ENCODE assay signal across 8 mouse cellular contexts in the genomic region with DNA sequence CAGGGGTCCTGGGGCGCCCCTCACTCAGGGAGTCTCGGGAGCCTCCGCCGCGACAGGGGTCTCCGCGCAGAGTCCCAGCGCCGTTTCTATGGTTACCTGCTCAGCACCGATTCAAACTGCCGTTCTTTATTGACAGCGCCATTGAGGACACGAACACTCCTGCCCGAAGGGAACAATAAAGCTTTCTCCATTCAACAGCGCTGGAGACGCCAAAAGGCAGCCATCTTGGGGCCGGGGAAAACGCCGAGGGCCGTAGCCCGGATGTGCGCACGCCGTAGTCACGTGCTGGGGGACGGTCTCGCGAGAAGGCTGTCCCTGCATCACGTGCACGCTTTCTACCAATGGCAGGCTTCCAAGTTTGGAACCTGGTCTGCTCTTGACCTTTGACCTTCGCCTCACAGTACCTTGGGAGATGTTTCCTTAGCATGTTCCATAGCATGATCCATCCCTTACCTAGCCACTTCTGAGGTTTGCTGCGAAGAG. TPM values are rescaled to one million over a fixed set of nuclear protein-coding genes. Genes with fewer than 3 reads are reported as not detected.
DNase-seq lines count a peak whose midpoint lies in the region; ATAC-seq and TF ChIP-seq lines count a peak whose summit lies in the region.

A gene (minus strand): TSS at position 252 of the 483 bp plus-strand sequence.

- no peak for TF ChIP-seq CTCF in Patski (IDR thresholded peaks at IDR 0.05)

- peaks cover 24% of the 10 kb centered on the region for H3K4me1 ChIP-seq in hindbrain, embryonic 13.5 days (replicated peaks)

- POLR2A ChIA-PET in Patski (lab: Charles Lee) = interaction anchor here (0.7 kb wide), 1 partner anchor 384 kb away, joined by 3 read pairs; no protein-coding TSS in a partner anchor

- H3K27me3 ChIP-seq in Patski = no peaks in the 10 kb centered on the region
- H3K27me3 ChIP-seq in hindbrain, embryonic 13.5 days = peaks cover 39% of the 10 kb centered on the region

- H3K9ac ChIP-seq in hindbrain, embryonic 13.5 days = peak within 1 kb of the TSS; percentile 82

- H3K9me3 ChIP-seq in hindbrain, embryonic 13.5 days = no peaks in the 10 kb centered on the region

- H3K27ac ChIP-seq in hindbrain, embryonic 13.5 days = peak within 1 kb of the TSS; percentile 94

- H3K36me3 ChIP-seq in hindbrain, embryonic 13.5 days = no peaks in the 10 kb centered on the region

- peak within 1 kb of the TSS; percentile 79 for H3K4me2 ChIP-seq in hindbrain, embryonic 13.5 days

- in situ Hi-C loops in Patski (cut with MboI; ENCODE audit: low pct_unique_long_range_greater_than_20kb) = no loop called here

- H3K4me3 ChIP-seq in hindbrain, embryonic 13.5 days = peak within 1 kb of the TSS; percentile 85

- ATAC-seq in Patski = peak; percentile 44
- peak; percentile 97 for ATAC-seq in hindbrain, embryonic 13.5 days (ENCODE audit: low FRiP score)

- 2% methylated on average over 32 of the region's 32 CpGs for WGBS in hindbrain, embryonic 13.5 days

- CTCF ChIA-PET in Patski (lab: Charles Lee) = interaction anchor here (1.9 kb wide), 1 partner anchor 19 kb away, joined by 5 read pairs; no protein-coding TSS in a partner anchor

- DNase-seq in Patski (ENCODE audit: low read depth, low spot score) = peak; percentile 50
- peak; percentile 97 for DNase-seq in cerebellum, postnatal 14 days
- DNase-seq in frontal cortex, postnatal 14 days (ENCODE audit: low spot score in 2 of 2) = peak; percentile 93 to 95
- DNase-seq in layer of hippocampus, postnatal 25 days (ENCODE audit: extremely low spot score in 1 of 2, low spot score in 1 of 2) = peak; percentile 79 to 88
- peak; percentile 90 for DNase-seq in lung, postnatal 25 days (ENCODE audit: low spot score)
- peak; percentile 97 for DNase-seq in retina, embryonic 14.5 days (ENCODE audit: low spot score)
- DNase-seq in thymus, postnatal 4 days = peak; percentile 92

RNA-seq across cellular contexts. Expression of the gene that starts here (rescaled TPM):
- 6.0 TPM for polyA plus RNA-seq in Patski (2021)
- polyA plus RNA-seq in hindbrain, embryonic 13.5 days (2015; fragmentation: Nextera tagmentation; extraction: Ambion mirVana) = 4.4 and 4.5 TPM in 2 replicates
- 10 to 100 TPM in 1 of 2 experiments, 1 to 10 TPM in 1; 8.8 to 11.3 TPM for total RNA-seq in layer of hippocampus, postnatal 25 days (2021)

Comparison
In these comparisons a context has a peak if more than half of its experiments do, and no peak if none do; other contexts are left out.
1. Peak in every context shown above with its lines: DNase-seq, ATAC-seq, H3K4me3 ChIP-seq and H3K27ac ChIP-seq.